Mouse (Mus musculus): Measurements from ENCODE around the gene Etv6. TPM values are rescaled to one million over a fixed set of nuclear protein-coding genes. Genes with fewer than 3 reads are reported as not detected.
A peak's percentile ranks its signal among the peaks of the same experiment; 100 is the strongest.

Gene Etv6
- total and polyA plus RNA-seq, 3 experiments = 9.8 to 14.0 (median 11.4) TPM

- H3K79me2 ChIP-seq (replicated peaks; ENCODE audit: control insufficient read depth, insufficient read depth, low read length) = no peaks in the 10 kb centered on the region; the same call in none of the 2 replicates
- intact Hi-C loops (cut with DNase I) = loop anchor here (2.0 to 5.0 kb wide), 4 partner anchors 39 to 349 kb away; no protein-coding TSS in a partner anchor
- H3K27ac ChIP-seq = no peak overlapping the region; the same call in 1 of the 2 replicates
- H3K4me3 ChIP-seq = no peak overlapping the region
- H3K4me1 ChIP-seq (ENCODE audit: control insufficient read depth, insufficient read depth, low read length) = peaks cover 23% of the 10 kb centered on the region
- no peak overlapping the region for H3K9ac ChIP-seq (ENCODE audit: low read depth, low read length)
- DNase-seq = no peak
- H3K36me3 ChIP-seq (ENCODE audit: control insufficient read depth, insufficient read depth, low read length) = peaks cover 11% of the 10 kb centered on the region; the same call in 1 of the 2 replicates
- H3K27me3 ChIP-seq (ENCODE audit: control insufficient read depth, insufficient read depth, low read length) = no peaks in the 10 kb centered on the region
- no peak for TF ChIP-seq CTCF (IDR thresholded peaks at IDR 0.05)
- TF ChIP-seq EP300 (IDR thresholded peaks at IDR 0.05; ENCODE audit: insufficient read depth, low read depth, low read length) = no peak
- no peak for TF ChIP-seq POLR2A (IDR thresholded peaks at IDR 0.05; ENCODE audit: insufficient read depth, low read depth, low read length)
- WGBS = 47% methylated on average over 10 of the region's 10 CpGs
Observed at GRCm38 (mm10) chr6:134037960-134038359, 2.5 kb downstream of the Etv6 start.

- peaks cover 12% of the 10 kb centered on the region for H3K36me3 ChIP-seq (ENCODE audit: control insufficient read depth, insufficient read depth, low read length)
- peaks cover 25% of the 10 kb centered on the region for H3K4me1 ChIP-seq (ENCODE audit: control insufficient read depth, insufficient read depth, low read length)
- 0 out of 2 replicates have a peak overlapping the region, but pooled peaks have one; percentile 31 for H3K9ac ChIP-seq (ENCODE audit: low read depth, low read length)
- peak; percentile 60 to 62 for DNase-seq
- intact Hi-C loops (cut with DNase I) = loop anchor here (5.0 kb wide), 3 partner anchors 38 to 348 kb away; no protein-coding TSS in a partner anchor
- TF ChIP-seq POLR2A (IDR thresholded peaks at IDR 0.05; ENCODE audit: insufficient read depth, low read depth, low read length) (no peak), CTCF (IDR thresholded peaks at IDR 0.05) (no peak), EP300 (IDR thresholded peaks at IDR 0.05; ENCODE audit: insufficient read depth, low read depth, low read length) (no peak)
- WGBS = 22% methylated on average over 6 of the region's 6 CpGs
- H3K79me2 ChIP-seq (replicated peaks; ENCODE audit: control insufficient read depth, insufficient read depth, low read length) = no peaks in the 10 kb centered on the region; the same call in none of the 2 replicates
- no peaks in the 10 kb centered on the region for H3K27me3 ChIP-seq (ENCODE audit: control insufficient read depth, insufficient read depth, low read length)
- peak overlapping the region; percentile 56 for H3K27ac ChIP-seq
- no peak overlapping the region for H3K4me3 ChIP-seq
Observed at GRCm38 (mm10) chr6:134038881-134039280, 3.4 kb downstream of the Etv6 start.

- TF ChIP-seq CTCF (IDR thresholded peaks at IDR 0.05) = no peak
- TF ChIP-seq POLR2A (IDR thresholded peaks at IDR 0.05; ENCODE audit: insufficient read depth, low read depth, low read length) = no peak
- no peak for TF ChIP-seq EP300 (IDR thresholded peaks at IDR 0.05; ENCODE audit: insufficient read depth, low read depth, low read length)
- H3K4me3 ChIP-seq = no peak overlapping the region
- H3K9ac ChIP-seq (ENCODE audit: low read depth, low read length) = 0 out of 2 replicates have a peak overlapping the region, but pooled peaks have one; percentile 31
- peak overlapping the region; percentile 56 for H3K27ac ChIP-seq
- DNase-seq = no peak
- H3K4me1 ChIP-seq (ENCODE audit: control insufficient read depth, insufficient read depth, low read length) = peaks cover 29% of the 10 kb centered on the region
- WGBS = 45% methylated on average over 8 of the region's 8 CpGs
- H3K79me2 ChIP-seq (replicated peaks; ENCODE audit: control insufficient read depth, insufficient read depth, low read length) = no peaks in the 10 kb centered on the region; the same call in none of the 2 replicates
- H3K27me3 ChIP-seq (ENCODE audit: control insufficient read depth, insufficient read depth, low read length) = no peaks in the 10 kb centered on the region
- H3K36me3 ChIP-seq (ENCODE audit: control insufficient read depth, insufficient read depth, low read length) = peaks cover 13% of the 10 kb centered on the region
- intact Hi-C loops (cut with DNase I) = loop anchor here (5.0 kb wide), 3 partner anchors 38 to 348 kb away; no protein-coding TSS in a partner anchor
Observed at GRCm38 (mm10) chr6:134039351-134039750, 3.9 kb downstream of the Etv6 start.

GRCm38 (mm10) chr6:134040312-134040711 lies 4.8 kb downstream of the Etv6 start:
- Histone ChIP-seq H3K36me3 (ENCODE audit: control insufficient read depth, insufficient read depth, low read length) (peaks cover 13% of the 10 kb centered on the region), H3K4me3 (no peak overlapping the region), H3K4me1 (ENCODE audit: control insufficient read depth, insufficient read depth, low read length) (peaks cover 31% of the 10 kb centered on the region), H3K27ac (no peak overlapping the region), H3K9ac (ENCODE audit: low read depth, low read length) (no peak overlapping the region), H3K27me3 (ENCODE audit: control insufficient read depth, insufficient read depth, low read length) (no peaks in the 10 kb centered on the region), H3K79me2 (replicated peaks; ENCODE audit: control insufficient read depth, insufficient read depth, low read length) (peaks cover 2% of the 10 kb centered on the region)
- intact Hi-C loops (cut with DNase I) = no loop called here
- no peak for DNase-seq
- 60% methylated on average over 3 of the region's 3 CpGs for WGBS
- no peak for TF ChIP-seq POLR2A (IDR thresholded peaks at IDR 0.05; ENCODE audit: insufficient read depth, low read depth, low read length)
- TF ChIP-seq CTCF (IDR thresholded peaks at IDR 0.05) = no peak
- TF ChIP-seq EP300 (IDR thresholded peaks at IDR 0.05; ENCODE audit: insufficient read depth, low read depth, low read length) = no peak

GRCm38 (mm10) chr6:134041286-134041685 lies 5.8 kb downstream of the Etv6 start:
- TF ChIP-seq POLR2A (IDR thresholded peaks at IDR 0.05; ENCODE audit: insufficient read depth, low read depth, low read length) (no peak), EP300 (IDR thresholded peaks at IDR 0.05; ENCODE audit: insufficient read depth, low read depth, low read length) (no peak), CTCF (IDR thresholded peaks at IDR 0.05) (no peak)
- Histone ChIP-seq H3K27ac (no peak overlapping the region), H3K79me2 (replicated peaks; ENCODE audit: control insufficient read depth, insufficient read depth, low read length) (peaks cover 3% of the 10 kb centered on the region), H3K36me3 (ENCODE audit: control insufficient read depth, insufficient read depth, low read length) (peaks cover 13% of the 10 kb centered on the region), H3K4me3 (no peak overlapping the region), H3K4me1 (ENCODE audit: control insufficient read depth, insufficient read depth, low read length) (peaks cover 34% of the 10 kb centered on the region), H3K27me3 (ENCODE audit: control insufficient read depth, insufficient read depth, low read length) (no peaks in the 10 kb centered on the region), H3K9ac (ENCODE audit: low read depth, low read length) (no peak overlapping the region)
- 86% methylated on average over 7 of the region's 7 CpGs for WGBS
- no peak for DNase-seq
- intact Hi-C loops (cut with DNase I) = no loop called here

GRCm38 (mm10) chr6:134041916-134042315 lies 6.4 kb downstream of the Etv6 start:
- 14% methylated on average over 12 of the region's 12 CpGs for WGBS
- H3K79me2 ChIP-seq (replicated peaks; ENCODE audit: control insufficient read depth, insufficient read depth, low read length) = peaks cover 3% of the 10 kb centered on the region
- no peaks in the 10 kb centered on the region for H3K27me3 ChIP-seq (ENCODE audit: control insufficient read depth, insufficient read depth, low read length)
- peaks cover 13% of the 10 kb centered on the region for H3K36me3 ChIP-seq (ENCODE audit: control insufficient read depth, insufficient read depth, low read length)
- peaks cover 34% of the 10 kb centered on the region for H3K4me1 ChIP-seq (ENCODE audit: control insufficient read depth, insufficient read depth, low read length)
- TF ChIP-seq EP300 (IDR thresholded peaks at IDR 0.05; ENCODE audit: insufficient read depth, low read depth, low read length) (no peak), CTCF (IDR thresholded peaks at IDR 0.05) (0 out of 2 replicates have a peak, but pooled peaks have one; percentile 6)
- intact Hi-C loops (cut with DNase I) = no loop called here
- H3K27ac ChIP-seq = no peak overlapping the region
- H3K9ac ChIP-seq (ENCODE audit: low read depth, low read length) = no peak overlapping the region
- no peak for DNase-seq
- no peak overlapping the region for H3K4me3 ChIP-seq

All from heart, adult 2 months (tissue).